Mouse (Mus musculus) spleen, postnatal 0 days (tissue): ENCODE measurements around the gene Gm28374. TPM values are rescaled to one million over a fixed set of nuclear protein-coding genes. Genes with fewer than 3 reads are reported as not detected.

ENCODE experiments used
- polyA plus RNA-seq: library from polyadenylated mRNA; unstranded; fragments of >200 nt; fragmentation: Nextera tagmentation; extraction: Ambion mirVana; gene quantifications from 2 replicates; pipeline ENCODE4 v1.2.1, GENCODE M21; 2015

Gm28374 gene
- polyA plus RNA-seq = 0.28 and 0.61 TPM in 2 replicates

GRCm38 (mm10) chr19:6082156-6082555 is at the start of gene Gm28374:
TSS of gene Gm28374 (minus strand) at chr19:6082256.

GRCm38 (mm10) chr19:6127760-6128341 is 45.8 kb upstream of the Gm28374 start, which contains the start of gene Snx15:
TSS of gene Snx15 (minus strand) at chr19:6128304.

GRCm38 (mm10) chr19:6117986-6118676 is 36.1 kb upstream of the Gm28374 start, which contains the start of gene Sac3d1:
TSS of gene Sac3d1 (minus strand) at chr19:6118650.

GRCm38 (mm10) chr19:6105586-6105985 is 23.5 kb upstream of the Gm28374 start, which contains the start of gene Naaladl1:
TSS of gene Naaladl1 (plus strand) at chr19:6105782.

GRCm38 (mm10) chr19:6094119-6094518 is 12.1 kb upstream of the Gm28374 start, which contains the start of gene AC131692.1:
TSS of gene AC131692.1 (plus strand) at chr19:6094419.

GRCm38 (mm10) chr19:6084478-6085248 is 2.6 kb upstream of the Gm28374 start, which contains the start of the genes Zfpl1 and Cdca5:
TSS of gene Zfpl1 (minus strand) at chr19:6084956.
TSS of gene Cdca5 (plus strand) at chr19:6084983.

DNA sequence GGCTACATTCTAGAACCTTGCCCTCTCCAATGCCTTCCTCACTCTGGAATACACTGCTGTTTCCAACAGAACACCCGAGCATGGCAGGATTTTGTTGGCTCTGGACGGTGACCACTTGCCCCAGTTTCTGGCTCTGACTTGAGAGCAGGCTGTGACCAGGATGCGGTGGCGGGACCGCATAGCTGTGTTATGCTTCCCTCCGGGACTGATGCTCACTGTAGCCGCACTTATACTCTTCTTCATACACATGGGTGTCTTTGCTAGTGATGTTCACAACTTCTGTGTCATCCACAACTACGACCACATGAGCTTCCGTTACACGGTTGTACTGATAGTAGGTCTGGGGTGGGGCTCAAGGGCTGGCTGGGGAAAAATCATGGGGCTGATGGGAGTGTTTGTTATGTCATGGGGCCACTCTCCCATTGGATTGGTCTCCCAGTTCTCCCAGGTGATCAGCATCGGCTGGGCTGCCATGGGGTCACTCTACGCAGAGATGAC is 2.0 kb downstream of the Gm28374 start, which contains the start of gene Tmem262:
TSS of gene Tmem262 (plus strand) at position 51 of the 498 bp plus-strand sequence.

DNA sequence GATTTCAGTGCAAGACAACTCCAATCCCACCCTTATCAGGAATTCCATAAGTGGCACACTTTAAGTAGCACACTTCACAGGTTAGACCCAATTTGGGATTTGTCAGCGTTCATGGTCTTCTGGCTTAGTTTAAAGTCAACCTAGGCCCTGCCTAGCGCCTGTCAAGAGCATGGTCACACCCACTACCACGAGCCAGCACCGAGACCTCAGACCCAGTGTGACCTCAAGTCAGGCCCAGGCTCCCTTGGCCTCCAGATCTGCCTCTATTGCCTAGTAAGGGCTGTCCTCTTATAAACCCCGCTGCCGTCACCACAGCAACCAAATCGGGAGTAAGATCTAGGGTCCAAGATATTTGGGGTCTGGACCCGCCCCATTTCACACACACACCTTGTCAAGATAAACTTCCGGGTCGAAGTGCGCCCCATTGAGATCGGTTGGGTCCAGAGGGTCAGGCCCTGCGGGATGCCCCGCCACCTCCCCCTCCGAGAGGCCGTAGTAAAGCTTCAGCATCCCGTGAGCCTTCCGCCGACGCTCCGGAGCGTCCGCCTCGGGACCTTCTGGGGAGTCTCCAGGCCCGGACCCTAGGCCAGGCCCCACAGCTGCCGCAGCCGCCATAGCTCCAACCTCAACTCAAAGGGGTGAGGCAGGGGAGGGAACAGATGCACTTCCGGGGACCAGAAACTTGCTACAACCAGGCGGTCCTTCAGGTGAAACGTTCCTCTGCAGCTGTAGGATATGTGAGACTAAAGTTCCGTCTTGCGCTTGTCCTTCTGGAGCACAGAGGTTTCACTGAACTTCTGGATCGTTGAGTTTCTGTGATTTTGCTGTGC is 5.3 kb downstream of the Gm28374 start, which contains the start of gene Vps51:
TSS of gene Vps51 (minus strand) at position 668 of the 830 bp plus-strand sequence.

DNA sequence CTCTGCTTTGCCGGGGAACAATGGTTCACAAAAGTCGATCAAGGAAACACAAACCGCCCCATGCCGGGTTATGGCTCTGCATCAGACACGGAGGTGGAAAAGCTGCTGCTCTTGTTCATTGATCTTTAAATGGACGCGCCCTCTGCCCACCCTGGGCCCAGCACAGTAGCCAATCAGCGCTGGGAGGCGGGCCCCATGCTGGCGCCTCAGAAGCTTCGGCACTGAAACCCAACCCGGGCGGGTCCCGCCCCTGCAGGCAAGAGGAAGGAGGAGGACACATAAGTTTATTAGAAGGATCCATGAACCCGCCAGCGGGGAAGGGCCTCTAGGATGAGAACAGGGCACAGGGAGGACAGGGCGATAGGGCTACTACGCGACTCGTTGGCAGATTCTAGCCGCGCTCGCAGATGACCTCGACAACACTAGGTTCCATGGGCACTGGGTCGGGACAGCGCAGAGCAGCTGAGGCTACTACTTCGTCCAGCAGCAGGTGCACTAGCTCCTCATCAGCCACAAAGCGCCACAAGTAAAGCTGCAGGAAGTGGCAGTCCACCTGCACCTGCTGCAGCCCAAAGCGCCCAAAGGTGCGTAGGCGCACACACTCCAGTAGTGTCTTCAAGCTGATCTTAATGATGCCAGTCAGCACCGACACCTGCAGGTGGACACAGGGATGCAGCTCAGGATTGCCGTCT is 14.2 kb downstream of the Gm28374 start, which contains the start of gene Tm7sf2:
TSS of gene Tm7sf2 (minus strand) at position 650 of the 692 bp plus-strand sequence.

DNA sequence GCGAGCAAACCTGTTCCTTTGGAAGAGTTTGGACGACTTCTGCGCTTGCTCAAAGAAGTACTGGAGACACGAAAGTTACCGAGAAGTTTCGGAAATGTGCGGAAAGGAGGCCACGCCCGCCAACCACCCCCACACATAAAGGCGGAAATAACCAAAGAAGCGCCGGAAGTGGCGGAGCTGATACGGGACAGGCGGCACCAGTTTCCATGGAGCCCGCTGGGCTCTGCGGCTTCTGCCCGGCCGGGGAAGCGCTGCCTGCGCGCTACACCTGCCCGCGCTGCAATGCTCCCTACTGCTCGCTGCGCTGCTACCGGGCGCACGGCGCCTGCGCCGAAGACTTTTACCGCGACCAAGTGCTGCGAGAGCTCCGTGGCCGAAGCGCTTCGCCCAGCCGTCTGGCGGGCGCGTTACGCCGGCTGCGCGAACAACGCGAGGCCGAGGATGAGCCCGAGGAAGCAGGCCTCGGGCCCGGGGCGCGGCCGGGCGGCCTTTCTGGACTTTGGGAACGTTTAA is 21.0 kb downstream of the Gm28374 start, which contains the start of gene Znhit2:
TSS of gene Znhit2 (plus strand) at position 172 of the 513 bp plus-strand sequence.

GRCm38 (mm10) chr19:6057313-6058096 is 24.6 kb downstream of the Gm28374 start, which contains the start of the genes Mrpl49 and Fau:
TSS of gene Mrpl49 (minus strand) at chr19:6057785.
TSS of gene Fau (plus strand) at chr19:6057844.

GRCm38 (mm10) chr19:6046294-6047153 is 35.5 kb downstream of the Gm28374 start, which contains the start of gene Syvn1:
TSS of gene Syvn1 (plus strand) at chr19:6046576.

Other genes starting within 250 kb of the Gm28374 start
- 18.5 and 20.2 TPM in 2 replicates for gene Frmd8, start 207.0 kb downstream of the Gm28374 start, polyA plus RNA-seq
- 8.4 and 14.3 TPM in 2 replicates for gene Slc25a45, start 204.4 kb downstream of the Gm28374 start, polyA plus RNA-seq
- gene Tigd3, start 188.1 kb downstream of the Gm28374 start, polyA plus RNA-seq = 4.8 and 5.1 TPM in 2 replicates
- 55.3 and 62.4 TPM in 2 replicates for gene Dpf2, start 169.2 kb downstream of the Gm28374 start, polyA plus RNA-seq
- 4.2 and 5.4 TPM in 2 replicates for gene Cdc42ep2, start 157.4 kb downstream of the Gm28374 start, polyA plus RNA-seq
- 61.9 and 69.5 TPM in 2 replicates for gene Pola2, start 118.1 kb downstream of the Gm28374 start, polyA plus RNA-seq
- 0.18 and 0.33 TPM in 2 replicates for gene Slc22a20, start 96.1 kb downstream of the Gm28374 start, polyA plus RNA-seq
- 17.5 and 18.8 TPM in 2 replicates for gene Capn1, start 66.4 kb downstream of the Gm28374 start, polyA plus RNA-seq
- gene Syvn1, start 35.7 kb downstream of the Gm28374 start, polyA plus RNA-seq = 13.7 and 15.3 TPM in 2 replicates
- 41.2 and 44.7 TPM in 2 replicates for gene Mrpl49, start 24.5 kb downstream of the Gm28374 start, polyA plus RNA-seq
- gene Fau, start 24.4 kb downstream of the Gm28374 start, polyA plus RNA-seq = 972 and 981 TPM in 2 replicates
- 24.3 and 28.5 TPM in 2 replicates for gene Znhit2, start 21.1 kb downstream of the Gm28374 start, polyA plus RNA-seq
- 3.8 and 3.9 TPM in 2 replicates for gene Tm7sf2, start 13.9 kb downstream of the Gm28374 start, polyA plus RNA-seq
- gene Vps51, start 5.0 kb downstream of the Gm28374 start, polyA plus RNA-seq = 37.6 and 41.3 TPM in 2 replicates
- gene Tmem262, start 2.2 kb downstream of the Gm28374 start, polyA plus RNA-seq = not detected in 2 replicates
- 30.3 and 32.0 TPM in 2 replicates for gene Zfpl1, start 2.7 kb upstream of the Gm28374 start, polyA plus RNA-seq
- 38.6 and 42.9 TPM in 2 replicates for gene Cdca5, start 2.7 kb upstream of the Gm28374 start, polyA plus RNA-seq
- 0.21 and 0.32 TPM in 2 replicates for gene AC131692.1, start 12.2 kb upstream of the Gm28374 start, polyA plus RNA-seq
- 0.34 and 0.40 TPM in 2 replicates for gene Naaladl1, start 23.5 kb upstream of the Gm28374 start, polyA plus RNA-seq
- gene Sac3d1, start 36.4 kb upstream of the Gm28374 start, polyA plus RNA-seq = 29.3 and 29.9 TPM in 2 replicates
- gene Snx15, start 46.0 kb upstream of the Gm28374 start, polyA plus RNA-seq = 31.6 and 32.1 TPM in 2 replicates
- gene Batf2, start 58.7 kb upstream of the Gm28374 start, polyA plus RNA-seq = 0.96 and 1.0 TPM in 2 replicates
- 37.1 and 37.2 TPM in 2 replicates for gene Arl2, start 59.3 kb upstream of the Gm28374 start, polyA plus RNA-seq
- not detected in 2 replicates for gene Majin, start 102.1 kb upstream of the Gm28374 start, polyA plus RNA-seq
- gene Gpha2, start 144.1 kb upstream of the Gm28374 start, polyA plus RNA-seq = 0.17 and 0.22 TPM in 2 replicates
- 5.0 and 6.2 TPM in 2 replicates for gene Ppp2r5b, start 153.6 kb upstream of the Gm28374 start, polyA plus RNA-seq
- 4.4 and 5.6 TPM in 2 replicates for gene Atg2a, start 159.4 kb upstream of the Gm28374 start, polyA plus RNA-seq
- 66.5 and 75.4 TPM in 2 replicates for gene Ehd1, start 194.5 kb upstream of the Gm28374 start, polyA plus RNA-seq
- gene Cdc42bpg, start 224.2 kb upstream of the Gm28374 start, polyA plus RNA-seq = 0.40 and 0.67 TPM in 2 replicates